Mouse (Mus musculus): ENCODE measurements at regions not wholly inside any gene's neighbourhood (a gene's known extent, or its start where the extent isn't known, plus 50 kb on each side); places are given as distances from the start of the nearest gene placed in this dataset.

DNA sequence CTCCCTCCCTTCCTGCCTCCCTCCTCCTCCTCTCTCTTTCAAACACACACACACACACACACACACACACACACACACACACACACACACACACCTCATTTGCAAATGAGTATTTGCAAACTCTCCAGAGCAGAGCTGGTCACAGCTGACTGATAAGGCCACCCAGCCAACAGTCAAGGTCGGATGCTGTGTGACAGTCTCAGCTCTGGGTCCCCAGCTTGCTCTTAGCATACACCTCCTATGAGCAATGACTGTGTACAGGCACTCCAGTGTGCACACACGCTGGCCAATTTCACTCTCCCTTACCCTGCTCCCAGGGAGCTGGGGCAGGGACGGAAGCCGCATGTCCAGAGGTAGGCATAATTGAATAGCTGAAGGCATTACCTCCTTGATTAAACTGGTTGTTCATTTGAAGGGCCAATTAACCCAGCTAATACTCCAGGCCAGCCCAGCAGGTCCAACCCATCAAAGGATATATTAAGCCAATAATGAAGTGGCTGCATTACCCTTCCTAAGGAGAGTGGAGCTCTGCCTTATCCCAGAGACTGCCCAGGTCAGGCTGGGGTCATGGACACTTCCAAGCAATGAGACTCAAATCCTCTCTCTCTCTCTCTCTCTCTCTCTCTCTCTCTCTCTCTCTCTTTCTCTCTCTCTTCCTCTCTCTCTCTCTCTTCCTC lies 173.0 kb upstream of the Tle3 start:
- H3K27me3 ChIP-seq (ENCODE audit: insufficient read depth, poor library complexity, severe bottlenecking): peaks cover 68% of the 10 kb centered on the region
- no peaks in the 10 kb centered on the region for H3K9me3 ChIP-seq
- no peaks in the 10 kb centered on the region for H3K36me3 ChIP-seq
- peaks cover 34% of the 10 kb centered on the region for H3K4me1 ChIP-seq (replicated peaks)
- no peak overlapping the region for H3K4me3 ChIP-seq
- no peak overlapping the region for H3K27ac ChIP-seq
- no peak for DNase-seq (ENCODE audit: low spot score)
- 62% methylated on average over 4 of the region's 4 CpGs for WGBS

- H3K4me3 ChIP-seq: no peak overlapping the region
- WGBS: 33% methylated on average over 8 of the region's 8 CpGs
- H3K27me3 ChIP-seq (ENCODE audit: insufficient read depth, poor library complexity, severe bottlenecking): peaks cover 68% of the 10 kb centered on the region
- DNase-seq (ENCODE audit: low spot score): peak; percentile 24
- H3K36me3 ChIP-seq: no peaks in the 10 kb centered on the region
- H3K4me1 ChIP-seq (replicated peaks): peaks cover 34% of the 10 kb centered on the region
- peak overlapping the region; percentile 71 for H3K27ac ChIP-seq
- H3K9me3 ChIP-seq: no peaks in the 10 kb centered on the region
These were observed 172.3 kb upstream of the Tle3 start for GRCm38 (mm10) chr9:61199891-61200290.

DNA sequence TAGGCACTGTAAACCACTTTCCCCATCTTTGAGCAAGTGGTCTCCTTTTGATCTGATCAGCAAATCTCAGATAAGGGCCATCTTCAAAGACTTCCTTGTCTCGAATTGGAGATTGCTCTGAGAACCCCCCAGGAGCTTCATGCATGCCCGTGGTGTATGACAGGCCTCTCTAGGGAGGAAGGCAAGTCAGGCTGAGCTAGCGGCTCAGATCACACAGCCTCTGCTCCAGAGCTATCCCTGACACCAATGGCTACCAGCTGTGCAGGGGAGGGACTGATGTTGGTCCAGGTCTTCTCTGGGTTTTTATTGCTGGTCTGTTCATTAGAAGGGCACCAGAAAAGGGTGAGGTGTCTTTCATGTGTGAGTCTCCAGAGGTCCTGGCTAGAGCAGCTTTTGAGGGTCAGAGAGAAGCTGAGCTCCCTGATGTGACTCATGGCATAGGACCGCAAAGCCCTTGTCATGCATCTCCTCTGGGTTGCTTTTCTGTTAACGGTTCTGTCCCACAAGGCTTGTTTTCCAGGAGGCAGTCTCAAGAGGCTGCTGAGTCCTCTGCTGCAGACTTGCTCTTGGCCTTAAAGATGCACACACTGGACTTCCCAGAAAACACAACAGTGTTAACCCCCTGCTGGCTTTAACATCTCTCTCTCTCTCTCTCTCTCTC lies 171.7 kb upstream of the Tle3 start:
- Histone ChIP-seq H3K36me3 (no peaks in the 10 kb centered on the region), H3K27ac (peak overlapping the region; percentile 71), H3K27me3 (ENCODE audit: insufficient read depth, poor library complexity, severe bottlenecking) (peaks cover 70% of the 10 kb centered on the region), H3K4me3 (no peak overlapping the region), H3K9me3 (no peaks in the 10 kb centered on the region), H3K4me1 (replicated peaks) (peaks cover 39% of the 10 kb centered on the region)
- WGBS: 34% methylated on average over 5 of the region's 5 CpGs
- no peak for DNase-seq (ENCODE audit: low spot score)

DNA sequence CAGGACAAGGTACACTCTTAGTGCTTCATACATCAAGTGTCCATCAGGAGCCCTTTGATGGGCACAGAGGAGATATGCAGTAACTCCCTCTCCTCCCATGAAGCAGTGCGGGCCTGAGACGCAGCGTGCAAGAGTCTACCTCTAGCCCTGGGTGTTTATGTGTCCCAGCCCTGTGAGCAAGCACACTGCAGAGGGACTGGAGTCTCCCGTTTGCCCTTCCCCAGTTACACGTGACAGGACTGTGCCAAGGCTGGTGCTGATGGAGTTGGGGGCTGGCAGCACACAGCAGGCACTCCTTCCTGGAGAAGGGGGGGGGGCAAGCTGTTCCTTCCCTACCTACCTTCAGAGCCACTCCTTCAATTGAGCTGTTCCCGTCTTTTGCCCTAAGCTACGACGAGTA lies 167.1 kb upstream of the Tle3 start:
- DNase-seq (ENCODE audit: low spot score): no peak
- Histone ChIP-seq H3K9me3 (no peaks in the 10 kb centered on the region), H3K36me3 (no peaks in the 10 kb centered on the region), H3K4me3 (no peak overlapping the region), H3K4me1 (replicated peaks) (peaks cover 47% of the 10 kb centered on the region), H3K27me3 (ENCODE audit: insufficient read depth, poor library complexity, severe bottlenecking) (peaks cover 56% of the 10 kb centered on the region), H3K27ac (peak overlapping the region; percentile 53; the same call in 1 of the 2 replicates)
- 83% methylated on average over 8 of the region's 8 CpGs for WGBS

DNA sequence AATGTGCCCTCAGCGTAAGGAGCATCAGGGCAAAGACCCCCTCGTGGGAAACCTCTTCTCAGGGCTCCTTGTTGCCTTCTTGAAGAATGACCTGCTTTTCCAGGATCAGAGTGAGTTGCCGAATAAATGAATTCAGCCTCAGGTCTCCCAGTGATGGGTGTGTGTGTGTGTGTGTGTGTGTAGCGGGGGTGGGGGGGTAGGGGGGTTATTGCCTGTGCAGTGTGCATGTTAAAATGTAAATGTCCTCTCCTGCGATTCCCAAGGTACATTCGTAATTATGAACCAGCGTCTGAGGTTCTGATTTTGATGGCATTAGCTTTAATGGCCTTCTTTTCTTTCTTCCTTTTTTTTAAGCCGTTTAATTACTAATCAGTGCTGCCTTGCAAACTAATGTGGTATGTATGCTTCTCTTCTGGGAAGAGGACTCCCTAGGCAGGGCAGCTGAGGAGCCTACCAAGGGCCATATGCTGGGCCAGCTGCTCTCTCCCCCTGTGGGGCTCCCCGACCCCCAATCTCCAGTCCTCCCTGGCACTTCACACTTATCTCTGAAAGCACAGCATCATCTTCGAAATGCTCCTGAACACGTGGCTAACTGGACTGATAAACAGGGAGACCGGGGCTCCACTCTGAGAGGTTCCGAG lies 165.3 kb upstream of the Tle3 start:
- Histone ChIP-seq H3K4me1 (replicated peaks) (peaks cover 29% of the 10 kb centered on the region), H3K36me3 (no peaks in the 10 kb centered on the region), H3K4me3 (no peak overlapping the region), H3K27ac (no peak overlapping the region), H3K9me3 (no peaks in the 10 kb centered on the region), H3K27me3 (ENCODE audit: insufficient read depth, poor library complexity, severe bottlenecking) (peaks cover 47% of the 10 kb centered on the region)
- 71% methylated on average over 13 of the region's 13 CpGs for WGBS
- DNase-seq (ENCODE audit: low spot score): no peak

- H3K4me1 ChIP-seq (replicated peaks): peaks cover 25% of the 10 kb centered on the region
- WGBS: 89% methylated on average over 13 of the region's 13 CpGs
- H3K27ac ChIP-seq: no peak overlapping the region
- no peaks in the 10 kb centered on the region for H3K36me3 ChIP-seq
- no peak for DNase-seq (ENCODE audit: low spot score)
- peaks cover 41% of the 10 kb centered on the region for H3K27me3 ChIP-seq (ENCODE audit: insufficient read depth, poor library complexity, severe bottlenecking)
- no peak overlapping the region for H3K4me3 ChIP-seq
- H3K9me3 ChIP-seq: no peaks in the 10 kb centered on the region
These were observed 164.6 kb upstream of the Tle3 start for GRCm38 (mm10) chr9:61207423-61208150.

DNA sequence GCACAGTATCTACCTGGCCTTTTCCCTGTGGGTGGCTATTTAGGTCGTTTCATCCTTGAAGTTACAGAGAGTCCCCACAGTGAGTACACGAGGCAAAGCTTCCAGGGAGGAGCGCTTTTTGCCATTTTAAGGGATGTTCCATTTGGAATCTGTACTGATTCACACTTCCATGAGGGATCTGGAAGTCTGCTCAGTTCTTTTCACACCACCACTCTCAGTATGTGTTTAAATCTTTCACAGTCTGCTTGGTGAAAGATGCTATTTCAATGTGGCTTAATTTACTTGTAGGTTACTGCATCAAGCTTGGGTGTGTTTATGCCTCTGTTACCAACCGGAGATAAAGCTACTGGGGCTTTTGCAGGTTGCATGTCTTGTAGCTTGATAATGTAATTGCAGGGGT lies 160.5 kb upstream of the Tle3 start:
- Histone ChIP-seq H3K27ac (no peak overlapping the region), H3K4me1 (replicated peaks) (peaks cover 30% of the 10 kb centered on the region), H3K27me3 (ENCODE audit: insufficient read depth, poor library complexity, severe bottlenecking) (peaks cover 18% of the 10 kb centered on the region), H3K9me3 (no peaks in the 10 kb centered on the region), H3K36me3 (no peaks in the 10 kb centered on the region), H3K4me3 (no peak overlapping the region)
- 66% methylated on average over 4 of the region's 4 CpGs for WGBS
- no peak for DNase-seq (ENCODE audit: low spot score)

DNA sequence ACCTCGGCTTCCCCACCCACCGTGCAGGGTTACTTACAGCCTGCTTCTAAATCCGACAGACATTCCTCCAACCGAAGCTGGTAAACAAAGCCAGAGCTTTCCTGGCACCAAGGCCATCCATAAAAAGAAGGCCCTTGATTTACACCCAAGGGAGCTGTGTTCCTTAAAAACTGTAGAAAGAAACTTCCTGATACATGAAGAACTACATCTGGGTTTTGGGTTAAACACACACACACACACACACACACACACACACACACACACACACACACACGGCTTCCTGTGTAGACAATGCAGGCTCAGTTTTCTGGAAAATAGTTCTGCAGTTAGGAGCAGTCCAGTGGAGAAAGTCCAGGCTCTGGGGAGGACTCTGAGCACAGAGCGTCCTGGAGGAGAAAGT lies 157.2 kb upstream of the Tle3 start:
- H3K36me3 ChIP-seq: no peaks in the 10 kb centered on the region
- H3K4me3 ChIP-seq: no peak overlapping the region
- H3K27ac ChIP-seq: peak overlapping the region; percentile 59; the same call in 1 of the 2 replicates
- 60% methylated on average over 6 of the region's 6 CpGs for whole genome bisulfite sequencing
- H3K9me3 ChIP-seq: no peaks in the 10 kb centered on the region
- no peak for DNase-seq (ENCODE audit: low spot score)
- H3K4me1 ChIP-seq (replicated peaks): peaks cover 31% of the 10 kb centered on the region
- H3K27me3 ChIP-seq (ENCODE audit: insufficient read depth, poor library complexity, severe bottlenecking): peaks cover 31% of the 10 kb centered on the region

- Histone ChIP-seq H3K9me3 (no peaks in the 10 kb centered on the region), H3K36me3 (no peaks in the 10 kb centered on the region), H3K4me3 (no peak overlapping the region), H3K27ac (no peak overlapping the region; the same call in 1 of the 2 replicates), H3K4me1 (replicated peaks) (peaks cover 37% of the 10 kb centered on the region), H3K27me3 (ENCODE audit: insufficient read depth, poor library complexity, severe bottlenecking) (peaks cover 23% of the 10 kb centered on the region)
- DNase-seq (ENCODE audit: low spot score): no peak
- WGBS: 65% methylated on average over 13 of the region's 13 CpGs
These were observed 156.0 kb upstream of the Tle3 start for GRCm38 (mm10) chr9:61216012-61216770.

DNA sequence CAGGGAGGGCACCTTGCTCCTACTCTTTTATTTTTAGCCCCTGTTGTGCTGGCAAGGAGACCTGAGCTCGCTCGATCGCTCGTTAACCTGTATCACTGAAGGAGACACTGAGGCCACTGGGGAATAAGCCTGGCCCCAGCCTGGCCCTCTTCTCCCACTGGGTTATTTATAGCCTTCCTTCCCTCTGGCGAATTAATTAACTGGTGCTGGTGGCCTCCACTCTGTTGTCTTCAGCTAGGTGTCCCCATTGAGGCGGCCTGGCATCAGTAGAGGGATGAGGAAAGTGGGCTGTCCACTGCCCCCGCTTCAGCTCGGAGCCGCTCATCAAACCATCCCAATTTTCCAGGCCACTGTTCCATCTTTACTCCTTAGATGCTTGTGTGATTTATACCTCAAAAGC lies 152.1 kb upstream of the Tle3 start:
- DNase-seq (ENCODE audit: low spot score): no peak
- Histone ChIP-seq H3K36me3 (no peaks in the 10 kb centered on the region), H3K9me3 (peaks cover 5% of the 10 kb centered on the region; the same call in 1 of the 2 replicates), H3K27me3 (ENCODE audit: insufficient read depth, poor library complexity, severe bottlenecking) (peaks cover 28% of the 10 kb centered on the region), H3K27ac (no peak overlapping the region), H3K4me3 (no peak overlapping the region), H3K4me1 (replicated peaks) (peaks cover 34% of the 10 kb centered on the region)
- 76% methylated on average over 9 of the region's 9 CpGs for WGBS

GRCm38 (mm10) chr9:61222212-61223003 lies 149.8 kb upstream of the Tle3 start:
- no peaks in the 10 kb centered on the region for H3K36me3 ChIP-seq
- peaks cover 32% of the 10 kb centered on the region for H3K27me3 ChIP-seq (ENCODE audit: insufficient read depth, poor library complexity, severe bottlenecking)
- no peak overlapping the region for H3K4me3 ChIP-seq
- 91% methylated on average over 18 of the region's 18 CpGs for WGBS
- H3K27ac ChIP-seq: no peak overlapping the region
- peaks cover 19% of the 10 kb centered on the region for H3K4me1 ChIP-seq (replicated peaks)
- peaks cover 5% of the 10 kb centered on the region; the same call in 1 of the 2 replicates for H3K9me3 ChIP-seq
- no peak for DNase-seq (ENCODE audit: low spot score)
